In genomic region chr9:69898016-69898415, GRCm38 (mm10) we compare ENCODE assay signal across 29 mouse cellular contexts.
DNase-seq lines count a peak whose midpoint lies in the region; ATAC-seq and TF ChIP-seq lines count a peak whose summit lies in the region.
"Had no signal": no experiment of that assay in that cellular context is flagged by ENCODE, and none has a peak within 500 bp of the region (broad histone marks: within the 10 kb centered on the region; RNA-seq: fewer than 3 reads in every experiment).

No protein-coding gene starts in this region.

- no peaks in the 10 kb centered on the region for H3K9me3 ChIP-seq in midbrain, embryonic 13.5 days
- H3K9me3 ChIP-seq in midbrain, postnatal 0 days (ENCODE audit: low read length) = no peaks in the 10 kb centered on the region
- H3K9me3 ChIP-seq in embryonic facial prominence, embryonic 10.5 days = no peaks in the 10 kb centered on the region
- no peaks in the 10 kb centered on the region for H3K9me3 ChIP-seq in embryonic facial prominence, embryonic 15.5 days (replicated peaks)
- H3K9me3 ChIP-seq in limb, embryonic 13.5 days = no peaks in the 10 kb centered on the region
- H3K9me3 ChIP-seq: forebrain, embryonic 10.5 days; forebrain, embryonic 15.5 days; G1E; heart, embryonic 12.5 days; kidney, embryonic 15.5 days; liver, embryonic 15.5 days had no signal

- no peak overlapping the region for H3K27ac ChIP-seq in midbrain, embryonic 13.5 days
- no peak overlapping the region for H3K27ac ChIP-seq in midbrain, postnatal 0 days (ENCODE audit: low read depth, low read length)
- no peak overlapping the region for H3K27ac ChIP-seq in embryonic facial prominence, embryonic 10.5 days (replicated peaks)
- H3K27ac ChIP-seq in embryonic facial prominence, embryonic 15.5 days (replicated peaks) = no peak overlapping the region
- H3K27ac ChIP-seq in limb, embryonic 13.5 days = no peak overlapping the region
- H3K27ac ChIP-seq: forebrain, embryonic 10.5 days; forebrain, embryonic 15.5 days; gastrocnemius, adult 2 months; heart, adult 2 months; kidney, embryonic 15.5 days; layer of hippocampus, adult 2 months; liver, embryonic 15.5 days; stomach, postnatal 0 days had no signal

- 0 out of 2 replicates have a peak, but pooled peaks have one; percentile 40 for ATAC-seq in midbrain, embryonic 13.5 days
- no peak for ATAC-seq in midbrain, postnatal 0 days (ENCODE audit: low FRiP score)
- ATAC-seq in embryonic facial prominence, embryonic 15.5 days (ENCODE audit: insufficient number of reproducible peaks, low FRiP score, low TSS enrichment, low read depth) = no peak
- ATAC-seq in limb, embryonic 13.5 days (ENCODE audit: low FRiP score, low read depth) = no peak
- ATAC-seq: forebrain, embryonic 15.5 days; hindbrain, embryonic 16.5 days had no signal

- no peak overlapping the region for H3K4me2 ChIP-seq in midbrain, embryonic 13.5 days (replicated peaks)
- H3K4me2 ChIP-seq in midbrain, postnatal 0 days (ENCODE audit: low read depth, low read length, poor library complexity, severe bottlenecking) = no peak overlapping the region
- H3K4me2 ChIP-seq in embryonic facial prominence, embryonic 15.5 days (replicated peaks) = peak overlapping the region; percentile 25; the same call in 1 of the 2 replicates
- H3K4me2 ChIP-seq in limb, embryonic 13.5 days (replicated peaks) = peak overlapping the region; percentile 30; the same call in 1 of the 2 replicates
- H3K4me2 ChIP-seq: forebrain, embryonic 15.5 days; heart, embryonic 12.5 days; kidney, embryonic 15.5 days; liver, embryonic 15.5 days; lung, embryonic 14.5 days had no signal

- no peak overlapping the region for H3K4me3 ChIP-seq in midbrain, embryonic 13.5 days (replicated peaks)
- no peak overlapping the region for H3K4me3 ChIP-seq in midbrain, postnatal 0 days (ENCODE audit: low read depth, low read length)
- H3K4me3 ChIP-seq in embryonic facial prominence, embryonic 10.5 days = no peak overlapping the region
- H3K4me3 ChIP-seq in embryonic facial prominence, embryonic 15.5 days (replicated peaks) = no peak overlapping the region
- H3K4me3 ChIP-seq in limb, embryonic 13.5 days = no peak overlapping the region
- H3K4me3 ChIP-seq: forebrain, embryonic 10.5 days; forebrain, embryonic 15.5 days; gastrocnemius, adult 2 months; heart, adult 2 months; heart, embryonic 12.5 days; kidney, embryonic 15.5 days; layer of hippocampus, adult 2 months; liver, embryonic 15.5 days had no signal

- H3K9ac ChIP-seq in midbrain, embryonic 13.5 days (replicated peaks) = no peak overlapping the region
- no peak overlapping the region for H3K9ac ChIP-seq in midbrain, postnatal 0 days (replicated peaks; ENCODE audit: low read length, poor library complexity, severe bottlenecking)
- no peak overlapping the region for H3K9ac ChIP-seq in embryonic facial prominence, embryonic 15.5 days
- H3K9ac ChIP-seq in limb, embryonic 13.5 days = no peak overlapping the region
- H3K9ac ChIP-seq: forebrain, embryonic 15.5 days; heart, embryonic 12.5 days; kidney, embryonic 15.5 days; liver, embryonic 15.5 days; lung, embryonic 14.5 days had no signal

- peaks cover 6% of the 10 kb centered on the region; the same call in 1 of the 2 replicates for H3K27me3 ChIP-seq in midbrain, embryonic 13.5 days
- no peaks in the 10 kb centered on the region for H3K27me3 ChIP-seq in midbrain, postnatal 0 days (ENCODE audit: insufficient read depth, low read length)
- H3K27me3 ChIP-seq in embryonic facial prominence, embryonic 10.5 days (replicated peaks; ENCODE audit: low read depth, poor library complexity, severe bottlenecking) = peaks cover 26% of the 10 kb centered on the region; the same call in 1 of the 2 replicates
- H3K27me3 ChIP-seq in embryonic facial prominence, embryonic 15.5 days = peaks cover 11% of the 10 kb centered on the region
- peaks cover 44% of the 10 kb centered on the region for H3K27me3 ChIP-seq in limb, embryonic 13.5 days

- TF ChIP-seq CTCF in midbrain, postnatal 0 days (IDR thresholded peaks at IDR 0.05) = no peak

- DNase-seq in midbrain, postnatal 0 days (ENCODE audit: low spot score) = no peak
- DNase-seq in embryonic facial prominence, embryonic 10.5 days (ENCODE audit: low spot score) = peak; percentile 31
- DNase-seq in left cerebral cortex, adult 11 months (ENCODE audit: low spot score) = no peak
- DNase-seq in right cerebral cortex, adult 18-20 months = no peak
- DNase-seq: adrenal gland, adult 8-10 months; cerebellum, adult 8-10 months; cerebellum, postnatal 25 days; gastrocnemius, adult 2 months; gastrocnemius, postnatal 36 days; heart, adult 2 months; kidney, adult 18-20 months; kidney, postnatal 25 days; lung, embryonic 14.5 days; lung, postnatal 36 days; retina, postnatal 1 day; thymus, adult 18-20 months; thymus, postnatal 25 days had no signal

- H3K36me3 ChIP-seq in midbrain, embryonic 13.5 days = no peaks in the 10 kb centered on the region
- H3K36me3 ChIP-seq in midbrain, postnatal 0 days (ENCODE audit: insufficient read depth, low read length) = no peaks in the 10 kb centered on the region
- no peaks in the 10 kb centered on the region for H3K36me3 ChIP-seq in embryonic facial prominence, embryonic 10.5 days (replicated peaks)
- H3K36me3 ChIP-seq in embryonic facial prominence, embryonic 15.5 days = no peaks in the 10 kb centered on the region
- H3K36me3 ChIP-seq in limb, embryonic 13.5 days = no peaks in the 10 kb centered on the region
- H3K36me3 ChIP-seq: forebrain, embryonic 10.5 days; forebrain, embryonic 15.5 days; G1E; heart, embryonic 12.5 days; kidney, embryonic 15.5 days; liver, embryonic 15.5 days had no signal

- WGBS in midbrain, embryonic 13.5 days = 53% methylated on average over 10 of the region's 10 CpGs
- WGBS in midbrain, postnatal 0 days = 30% methylated on average over 10 of the region's 10 CpGs
- WGBS in embryonic facial prominence, embryonic 10.5 days = 45% methylated on average over 10 of the region's 10 CpGs
- WGBS in embryonic facial prominence, embryonic 15.5 days = 26% methylated on average over 10 of the region's 10 CpGs
- 16% methylated on average over 10 of the region's 10 CpGs for WGBS in limb, embryonic 13.5 days

- H3K4me1 ChIP-seq in midbrain, embryonic 13.5 days (replicated peaks) = peaks cover 31% of the 10 kb centered on the region
- 0 out of 2 replicates have a peak, but pooled peaks cover 2% of the 10 kb centered on the region for H3K4me1 ChIP-seq in midbrain, postnatal 0 days (ENCODE audit: insufficient read depth, low read length)
- peaks cover 20% of the 10 kb centered on the region for H3K4me1 ChIP-seq in embryonic facial prominence, embryonic 10.5 days
- peaks cover 6% of the 10 kb centered on the region for H3K4me1 ChIP-seq in embryonic facial prominence, embryonic 15.5 days
- peaks cover 10% of the 10 kb centered on the region for H3K4me1 ChIP-seq in limb, embryonic 13.5 days
- H3K4me1 ChIP-seq: liver, embryonic 15.5 days had no signal

Comparison
In these comparisons a context has a peak if more than half of its experiments do, and no peak if none do; other contexts are left out.
1. H3K4me2 ChIP-seq: peak in embryonic facial prominence, embryonic 15.5 days (single experiment) and limb, embryonic 13.5 days (single experiment); none in midbrain, embryonic 13.5 days (single experiment) and midbrain, postnatal 0 days (single experiment).